Mouse (Mus musculus) left cerebral cortex, postnatal 10 days (tissue): Measurements from ENCODE around the gene Casp8ap2. TPM values are rescaled to one million over a fixed set of nuclear protein-coding genes. Genes with fewer than 3 reads are reported as not detected.

Experiments
- DNase-seq, 2 experiments: peaks; one replicate each; pipeline ENCODE4 v3.0.0; 2021 to 2022; ENCODE audit warnings: low spot score in 2 of 2, mixed read lengths in 1 of 2; ENCODE audit errors: extremely low spot score in 1 of 2
- intact Hi-C: fragments of 180-260 bp; cut with DNase I; formaldehyde crosslinking; loops from one replicate; pipeline ENCODE4 v1.15.1; 2025
- total RNA-seq, 2 experiments: library from RNA; stranded (reverse); gene quantifications; 2 replicates each; pipeline ENCODE4 v1.2.3; 2021

Gene Casp8ap2
- total RNA-seq = 1 to 10 TPM; 9.2 to 10.0 TPM

GRCm38 (mm10) chr4:32615034-32615881 lies at the start of gene Casp8ap2:
Gene Casp8ap2, plus strand, starts transcription at chr4:32615451.
- intact Hi-C loops = no loop called here
- peak; percentile 98 to 99 for DNase-seq

- intact Hi-C loops = no loop called here
- no peak for DNase-seq
Observed at GRCm38 (mm10) chr4:32569054-32569453, 46.2 kb upstream of the Casp8ap2 start.

GRCm38 (mm10) chr4:32569995-32570938 lies 45.0 kb upstream of the Casp8ap2 start:
- DNase-seq = peak; percentile 28 to 58
- intact Hi-C loops = loop anchor here (2.0 to 5.0 kb wide), 2 partner anchors 323 to 515 kb away; no protein-coding TSS in a partner anchor

GRCm38 (mm10) chr4:32570939-32571317 lies 44.3 kb upstream of the Casp8ap2 start:
- no peak for DNase-seq
- intact Hi-C loops = loop anchor here (2.0 to 5.0 kb wide), 2 partner anchors 324 to 516 kb away; no protein-coding TSS in a partner anchor

- DNase-seq = no peak
- intact Hi-C loops = loop anchor here (2.0 to 5.0 kb wide), 2 partner anchors 324 to 517 kb away; no protein-coding TSS in a partner anchor
Observed at GRCm38 (mm10) chr4:32571441-32571840, 43.8 kb upstream of the Casp8ap2 start.

- DNase-seq = peak; percentile 40 to 41
- intact Hi-C loops = loop anchor here (5.0 kb wide), 1 partner anchor 325 kb away; no protein-coding TSS in a partner anchor
Observed at GRCm38 (mm10) chr4:32572118-32572517, 43.1 kb upstream of the Casp8ap2 start.

- intact Hi-C loops = loop anchor here (5.0 kb wide), 1 partner anchor 326 kb away; no protein-coding TSS in a partner anchor
- DNase-seq = no peak
Observed at GRCm38 (mm10) chr4:32573586-32573985, 41.7 kb upstream of the Casp8ap2 start.

- intact Hi-C loops = loop anchor here (5.0 kb wide), 1 partner anchor 327 kb away; no protein-coding TSS in a partner anchor
- no peak for DNase-seq
Observed at GRCm38 (mm10) chr4:32574604-32575003, 40.6 kb upstream of the Casp8ap2 start.

- intact Hi-C loops = no loop called here
- no peak for DNase-seq
Observed at GRCm38 (mm10) chr4:32575165-32575564, 40.1 kb upstream of the Casp8ap2 start.

- DNase-seq = no peak
- intact Hi-C loops = no loop called here
Observed at GRCm38 (mm10) chr4:32579850-32580249, 35.4 kb upstream of the Casp8ap2 start.

GRCm38 (mm10) chr4:32584181-32584580 lies 31.1 kb upstream of the Casp8ap2 start:
- DNase-seq = no peak
- intact Hi-C loops = no loop called here

GRCm38 (mm10) chr4:32586596-32586995 lies 28.7 kb upstream of the Casp8ap2 start:
- intact Hi-C loops = no loop called here
- DNase-seq = peak in 1 of 2 experiments; percentile 48

- intact Hi-C loops = no loop called here
Observed at GRCm38 (mm10) chr4:32587543-32587942, 27.7 kb upstream of the Casp8ap2 start.

GRCm38 (mm10) chr4:32588237-32588636 lies 27.0 kb upstream of the Casp8ap2 start:
- no peak for DNase-seq
- intact Hi-C loops = no loop called here

More at GRCm38 (mm10) chr4:32587543-32587942, 27.7 kb upstream of the Casp8ap2 start:
- no peak for DNase-seq

- peak in 1 of 2 experiments; percentile 37 for DNase-seq
Observed at GRCm38 (mm10) chr4:32601135-32601534, 14.1 kb upstream of the Casp8ap2 start.

GRCm38 (mm10) chr4:32602660-32603059 lies 12.6 kb upstream of the Casp8ap2 start, which contains the start of gene Gja10:
Gene Gja10, minus strand, starts transcription at chr4:32602760.
- intact Hi-C loops = no loop called here
- DNase-seq = no peak

More at GRCm38 (mm10) chr4:32601135-32601534, 14.1 kb upstream of the Casp8ap2 start:
- intact Hi-C loops = no loop called here

- no peak for DNase-seq
- intact Hi-C loops = no loop called here
Observed at GRCm38 (mm10) chr4:32621637-32622036, 6.4 kb downstream of the Casp8ap2 start.

GRCm38 (mm10) chr4:32651669-32652068 lies 36.4 kb downstream of the Casp8ap2 start:
- intact Hi-C loops = no loop called here
- no peak for DNase-seq
